Mouse (Mus musculus) embryonic facial prominence, embryonic 13.5 days (tissue): ENCODE measurements around the gene Irf2bpl. TPM values are rescaled to one million over a fixed set of nuclear protein-coding genes. Genes with fewer than 3 reads are reported as not detected.

Source experiments
- ATAC-seq: fragments of 200-750 bp; cut with Nextera tagmentation; 2 replicates; pipeline ENCODE4 v1.8.0; 2017; ENCODE audit warnings: low read depth; ENCODE audit not compliant: insufficient number of reproducible peaks, insufficient read depth, low FRiP score, low TSS enrichment
- H3K27ac ChIP-seq: fragments of 300-500 bp; sonication (generic); 2 replicates; pipeline ENCODE4 v1.5.1; 2015; ENCODE audit warnings: moderate library complexity, mild to moderate bottlenecking, inconsistent platforms
- H3K27me3 ChIP-seq: fragments of 300-500 bp; sonication (generic); 2 replicates; pipeline ENCODE4 v1.6.1; 2015; ENCODE audit warnings: mild to moderate bottlenecking, inconsistent platforms
- H3K36me3 ChIP-seq: fragments of 300-500 bp; sonication (generic); 2 replicates; pipeline ENCODE4 v1.6.1; 2015; ENCODE audit warnings: mild to moderate bottlenecking, inconsistent platforms
- H3K4me1 ChIP-seq: fragments of 300-500 bp; sonication (generic); 2 replicates; pipeline ENCODE4 v1.6.1; 2015; ENCODE audit warnings: inconsistent platforms
- H3K4me2 ChIP-seq: fragments of 300-500 bp; sonication (generic); 2 replicates; pipeline ENCODE4 v1.6.1; 2015; ENCODE audit warnings: moderate library complexity, mild to moderate bottlenecking, inconsistent platforms
- H3K4me3 ChIP-seq: fragments of 300-500 bp; sonication (generic); 2 replicates; pipeline ENCODE4 v1.5.1; 2015; ENCODE audit warnings: mild to moderate bottlenecking, inconsistent platforms
- H3K9ac ChIP-seq: fragments of 300-500 bp; sonication (generic); 2 replicates; pipeline ENCODE4 v1.6.1; 2015; ENCODE audit warnings: mild to moderate bottlenecking, inconsistent platforms
- H3K9me3 ChIP-seq: fragments of 300-500 bp; sonication (generic); 2 replicates; pipeline ENCODE4 v1.6.1; 2016; ENCODE audit warnings: inconsistent platforms
- WGBS: fragments of 180-500 bp; shearing (Covaris S2); methylation state at CpG from one replicate; pipeline ENCODE4 v1.1.7; 2015; ENCODE audit warnings: mixed read lengths; 5-methylcytosine and 5-hydroxymethylcytosine counted together
- polyA plus RNA-seq: library from polyadenylated mRNA; unstranded; fragments of >200 nt; fragmentation: Nextera tagmentation; extraction: Ambion mirVana; gene quantifications from 2 replicates; pipeline ENCODE4 v1.2.1, GENCODE M21; 2015

Irf2bpl gene
- polyA plus RNA-seq, 1 experiment from 2014 or later, result 37.7 TPM

- Histone ChIP-seq H3K27me3 (no peaks in the 10 kb centered on the region), H3K9ac (no peak overlapping the region), H3K4me3 (no peak overlapping the region), H3K4me2 (no peak overlapping the region), H3K27ac (no peak overlapping the region), H3K9me3 (no peaks in the 10 kb centered on the region), H3K36me3 (no peaks in the 10 kb centered on the region), H3K4me1 (peaks cover 16% of the 10 kb centered on the region)
- no peak for ATAC-seq
- WGBS, result 85% methylated on average over 6 of the region's 6 CpGs
Observed at GRCm38 (mm10) chr12:86869761-86870160, 14.8 kb downstream of the Irf2bpl start.

GRCm38 (mm10) chr12:86867271-86868223, 17.1 kb downstream of the Irf2bpl start:
- 0 out of 2 replicates have a peak overlapping the region, but pooled peaks have one; percentile 21 for H3K9ac ChIP-seq

GRCm38 (mm10) chr12:86864316-86865020, 20.1 kb downstream of the Irf2bpl start:
- WGBS, result 81% methylated on average over 5 of the region's 5 CpGs
- Histone ChIP-seq H3K9me3 (no peaks in the 10 kb centered on the region), H3K9ac (no peak overlapping the region), H3K36me3 (no peaks in the 10 kb centered on the region), H3K27me3 (no peaks in the 10 kb centered on the region), H3K4me3 (no peak overlapping the region), H3K4me2 (no peak overlapping the region), H3K27ac (no peak overlapping the region), H3K4me1 (peaks cover 25% of the 10 kb centered on the region)
- ATAC-seq, result no peak

More at GRCm38 (mm10) chr12:86867271-86868223, 17.1 kb downstream of the Irf2bpl start:
- peak; percentile 28; the same call in 1 of the 2 replicates for ATAC-seq
- H3K4me1 ChIP-seq, result peaks cover 15% of the 10 kb centered on the region
- H3K4me2 ChIP-seq, result no peak overlapping the region
- no peaks in the 10 kb centered on the region for H3K36me3 ChIP-seq
- H3K4me3 ChIP-seq, result no peak overlapping the region
- WGBS, result 30% methylated on average over 14 of the region's 14 CpGs
- H3K27ac ChIP-seq, result peak overlapping the region; percentile 45
- no peaks in the 10 kb centered on the region for H3K9me3 ChIP-seq
- no peaks in the 10 kb centered on the region for H3K27me3 ChIP-seq

DNA sequence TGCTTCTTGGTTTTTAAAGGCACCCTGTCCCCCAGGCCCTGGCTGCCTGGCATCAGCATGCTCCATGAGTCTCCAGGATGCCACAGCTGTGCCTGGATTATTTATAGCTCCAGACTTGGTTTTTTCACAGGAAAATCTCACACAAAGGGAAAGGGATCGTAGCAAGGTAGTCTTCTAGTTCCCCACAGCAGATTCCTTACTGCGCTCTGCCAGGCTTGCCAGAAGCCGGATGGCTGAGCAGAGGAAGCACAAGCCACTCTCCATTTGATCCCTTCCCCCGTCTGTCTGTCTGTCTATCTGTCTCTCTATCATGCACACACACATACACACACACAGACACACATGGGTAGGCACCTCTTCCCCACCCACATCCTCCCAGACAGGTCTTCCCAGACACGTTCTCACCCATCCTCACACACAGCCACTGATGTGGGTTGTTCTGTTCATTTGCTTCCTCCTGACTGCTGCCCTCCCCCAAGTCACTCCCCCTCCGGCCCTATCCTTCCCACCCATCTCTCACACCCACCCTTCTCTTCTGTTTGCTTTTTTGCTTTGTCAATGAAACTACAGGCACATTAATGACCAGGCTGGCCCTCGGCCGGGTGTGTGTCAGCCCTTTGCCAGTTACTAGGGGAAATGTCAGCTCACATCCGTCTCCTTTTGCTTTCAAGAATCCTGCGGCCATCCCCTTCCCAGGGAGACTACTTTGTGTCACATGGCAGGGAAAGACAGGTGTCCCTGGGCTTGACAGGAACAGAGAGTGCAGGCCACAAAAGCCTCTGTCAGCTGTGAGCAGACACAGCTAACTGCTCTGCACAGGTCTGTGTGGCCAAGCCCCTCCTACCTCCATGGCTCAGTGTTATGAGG, 24.4 kb downstream of the Irf2bpl start:
- Histone ChIP-seq H3K4me2 (no peak overlapping the region), H3K9me3 (no peaks in the 10 kb centered on the region), H3K9ac (0 out of 2 replicates have a peak overlapping the region, but pooled peaks have one; percentile 11), H3K27ac (peak overlapping the region; percentile 24; the same call in 1 of the 2 replicates), H3K4me3 (no peak overlapping the region), H3K36me3 (no peaks in the 10 kb centered on the region), H3K27me3 (no peaks in the 10 kb centered on the region), H3K4me1 (peaks cover 30% of the 10 kb centered on the region)
- ATAC-seq, result no peak
- 54% methylated on average over 10 of the region's 10 CpGs for WGBS

DNA sequence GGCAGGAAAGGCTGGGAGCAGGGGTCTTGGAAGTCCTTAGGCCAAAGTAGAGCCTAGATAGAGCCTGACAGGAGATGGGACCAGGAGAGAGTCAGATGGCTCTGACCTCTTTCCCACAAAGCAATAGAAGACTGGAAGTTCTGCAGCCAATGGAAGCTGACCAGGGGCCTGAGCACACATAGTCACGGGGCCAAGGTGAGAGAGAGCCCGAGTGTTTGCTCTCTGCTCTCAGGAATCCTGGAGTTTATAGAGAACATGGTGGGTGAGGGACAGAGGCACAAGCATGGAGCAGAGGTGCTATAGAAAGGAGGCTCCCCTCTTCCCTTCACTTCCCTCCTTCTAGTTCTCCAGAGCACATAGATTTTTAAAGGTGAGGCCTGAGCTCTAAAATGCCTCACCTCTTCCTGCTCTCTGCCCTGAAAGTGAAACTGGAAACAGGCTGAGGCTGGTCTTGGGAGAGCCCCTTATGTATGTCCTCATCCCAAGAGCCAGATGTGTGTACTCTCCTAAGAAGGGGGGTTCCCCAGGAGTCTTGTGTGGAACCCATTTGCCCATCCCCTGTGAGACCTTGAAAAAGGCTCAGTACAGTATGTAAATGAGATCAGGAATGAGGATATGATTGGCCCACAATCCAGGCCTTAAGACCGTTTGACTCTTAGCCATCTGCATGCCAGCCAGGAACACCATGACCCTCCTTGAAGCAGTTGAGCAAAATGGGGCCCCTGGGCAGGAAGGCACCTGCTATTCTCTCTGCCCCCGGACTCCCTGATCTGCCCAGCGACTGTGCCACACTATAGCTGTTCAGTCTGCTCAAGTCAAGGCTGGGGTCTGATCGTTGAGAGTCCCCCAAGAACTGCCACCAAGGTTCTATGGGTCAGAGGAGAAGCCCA, 25.4 kb downstream of the Irf2bpl start:
- no peaks in the 10 kb centered on the region for H3K9me3 ChIP-seq
- H3K9ac ChIP-seq, result no peak overlapping the region
- no peaks in the 10 kb centered on the region for H3K36me3 ChIP-seq
- H3K4me3 ChIP-seq, result no peak overlapping the region
- H3K27ac ChIP-seq, result 0 out of 2 replicates have a peak overlapping the region, but pooled peaks have one; percentile 24
- no peak overlapping the region for H3K4me2 ChIP-seq
- WGBS, result 75% methylated on average over 6 of the region's 6 CpGs
- ATAC-seq, result no peak
- H3K4me1 ChIP-seq, result peaks cover 32% of the 10 kb centered on the region
- no peaks in the 10 kb centered on the region for H3K27me3 ChIP-seq

DNA sequence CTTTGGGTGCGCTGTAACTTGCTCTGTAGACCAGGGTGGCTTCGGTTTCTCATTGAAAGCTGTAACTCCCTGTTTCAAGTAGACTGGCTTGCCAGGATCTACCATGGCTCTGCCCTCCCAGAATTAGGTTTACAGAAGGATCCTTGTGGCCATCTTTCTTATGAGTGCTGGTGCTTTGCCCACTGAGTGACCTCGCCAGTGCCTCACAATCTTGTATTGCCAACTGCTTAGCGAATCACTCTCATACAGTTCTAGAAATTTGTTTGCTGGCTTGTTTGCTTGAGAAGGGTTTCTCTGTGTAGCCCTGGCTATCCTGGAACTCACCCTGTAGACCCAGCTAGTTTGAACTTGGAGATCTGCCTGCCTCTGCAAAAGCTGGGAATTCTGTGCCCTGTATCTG, 26.1 kb downstream of the Irf2bpl start:
- no peak overlapping the region for H3K4me2 ChIP-seq
- WGBS, result 95% methylated on average over 4 of the region's 4 CpGs

DNA sequence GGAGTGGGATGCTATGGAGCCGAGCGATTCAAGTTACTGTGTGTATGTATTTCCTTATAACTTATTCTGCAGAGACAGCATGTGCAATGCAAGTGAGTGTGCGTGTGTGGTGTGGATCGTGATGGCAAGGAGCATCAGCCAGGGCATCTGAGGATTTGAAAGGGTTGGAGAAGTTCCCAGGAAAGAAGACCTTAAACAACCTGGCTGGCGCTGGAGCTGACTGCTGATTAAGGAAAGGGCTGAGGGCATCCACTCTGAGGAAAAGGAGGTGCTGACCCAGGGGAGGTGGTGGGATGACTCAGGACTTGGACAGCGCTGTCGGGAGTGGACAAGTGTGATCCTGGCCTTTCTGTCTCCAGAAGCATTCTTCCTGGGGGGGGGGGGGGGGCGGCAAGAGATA, 27.3 kb downstream of the Irf2bpl start:
- 84% methylated on average over 8 of the region's 8 CpGs for WGBS

More for the DNA sequence above, 26.1 kb downstream of the Irf2bpl start:
- no peaks in the 10 kb centered on the region for H3K27me3 ChIP-seq
- no peaks in the 10 kb centered on the region for H3K9me3 ChIP-seq
- no peaks in the 10 kb centered on the region for H3K36me3 ChIP-seq
- H3K9ac ChIP-seq, result no peak overlapping the region
- H3K27ac ChIP-seq, result no peak overlapping the region
- ATAC-seq, result no peak
- H3K4me1 ChIP-seq, result peaks cover 32% of the 10 kb centered on the region
- no peak overlapping the region for H3K4me3 ChIP-seq

DNA sequence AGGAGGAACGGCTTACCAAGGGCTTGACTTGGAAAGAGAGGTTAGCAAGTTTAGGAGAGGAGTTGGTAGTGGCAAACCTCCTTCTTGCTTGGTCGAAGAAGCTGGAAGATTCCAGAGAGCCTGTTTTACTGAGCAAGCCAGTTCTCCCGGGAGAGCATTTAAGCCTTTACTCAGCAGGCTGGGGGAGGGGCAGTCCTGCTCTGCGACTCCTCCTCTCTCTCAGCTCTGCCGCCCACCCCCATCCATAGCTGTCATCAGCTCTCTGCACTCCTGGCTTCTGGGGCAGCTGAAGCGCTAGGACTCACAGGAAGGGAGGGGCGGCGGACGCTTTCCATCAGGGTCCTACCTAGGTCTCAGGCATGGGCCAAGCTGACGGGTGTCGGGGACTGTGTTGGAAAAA, 28.9 kb downstream of the Irf2bpl start:
- Histone ChIP-seq H3K27ac (peak overlapping the region; percentile 68), H3K9me3 (no peaks in the 10 kb centered on the region), H3K4me1 (peaks cover 40% of the 10 kb centered on the region), H3K4me3 (peak overlapping the region; percentile 6; the same call in 1 of the 2 replicates), H3K4me2 (peak overlapping the region; percentile 51), H3K27me3 (no peaks in the 10 kb centered on the region), H3K9ac (peak overlapping the region; percentile 3; the same call in 1 of the 2 replicates), H3K36me3 (no peaks in the 10 kb centered on the region)
- WGBS, result 5% methylated on average over 11 of the region's 11 CpGs
- no peak for ATAC-seq

More for the DNA sequence above, 27.3 kb downstream of the Irf2bpl start:
- H3K4me1 ChIP-seq, result peaks cover 36% of the 10 kb centered on the region
- H3K9me3 ChIP-seq, result no peaks in the 10 kb centered on the region
- no peaks in the 10 kb centered on the region for H3K36me3 ChIP-seq
- H3K4me3 ChIP-seq, result no peak overlapping the region
- H3K9ac ChIP-seq, result no peak overlapping the region
- no peak for ATAC-seq
- H3K27me3 ChIP-seq, result no peaks in the 10 kb centered on the region
- H3K4me2 ChIP-seq, result no peak overlapping the region
- no peak overlapping the region for H3K27ac ChIP-seq

DNA sequence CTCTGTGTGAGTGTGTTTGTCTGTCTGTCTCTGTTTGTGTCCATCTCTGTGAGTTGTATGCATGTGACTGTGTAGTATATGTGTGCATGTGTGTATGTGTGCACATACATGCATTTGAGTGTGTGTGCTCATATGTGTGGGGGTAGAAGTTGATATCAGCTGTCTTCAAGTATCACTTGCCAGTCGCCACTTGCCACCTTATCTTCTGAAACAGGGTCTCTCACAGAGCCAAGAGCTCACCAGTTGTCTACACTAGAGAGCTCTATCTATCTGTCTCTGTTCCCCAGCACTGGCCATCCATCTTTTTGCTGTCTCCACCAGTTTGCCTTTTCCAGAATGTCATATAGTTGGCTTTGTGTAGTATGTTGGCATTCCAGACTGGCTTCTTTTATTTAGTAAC, 31.1 kb downstream of the Irf2bpl start:
- Histone ChIP-seq H3K36me3 (no peaks in the 10 kb centered on the region), H3K27ac (no peak overlapping the region), H3K4me1 (peaks cover 31% of the 10 kb centered on the region), H3K9ac (no peak overlapping the region), H3K4me3 (no peak overlapping the region), H3K9me3 (no peaks in the 10 kb centered on the region), H3K4me2 (no peak overlapping the region), H3K27me3 (no peaks in the 10 kb centered on the region)
- WGBS, result 87% methylated on average over 1 of the region's 1 CpGs
- no peak for ATAC-seq

GRCm38 (mm10) chr12:86851313-86851712, 33.3 kb downstream of the Irf2bpl start:
- H3K4me3 ChIP-seq, result no peak overlapping the region
- H3K4me2 ChIP-seq, result no peak overlapping the region
- no peak overlapping the region for H3K27ac ChIP-seq
- ATAC-seq, result no peak
- no peaks in the 10 kb centered on the region for H3K27me3 ChIP-seq
- no peak overlapping the region for H3K9ac ChIP-seq
- no peaks in the 10 kb centered on the region for H3K9me3 ChIP-seq
- H3K36me3 ChIP-seq, result no peaks in the 10 kb centered on the region
- H3K4me1 ChIP-seq, result peaks cover 31% of the 10 kb centered on the region
